Mouse (Mus musculus) heart, adult 2 months (tissue): Measurements from ENCODE around the gene Sbk3. TPM values are rescaled to one million over a fixed set of nuclear protein-coding genes. Genes with fewer than 3 reads are reported as not detected.
"Not testable (repeated sequence)": the region's sequence is repeated elsewhere in the genome, so short reads cannot be mapped to it uniquely, and the experiment has no call there.

ENCODE experiments used
- DNase-seq, 2 experiments: peaks; one replicate each; pipeline ENCODE4 v3.0.0; 2021
- H3K27ac ChIP-seq: fragments of 200-600 bp; 2 replicates; pipeline ENCODE4 v1.8.1; 2022
- H3K27me3 ChIP-seq: fragments of 200-500 bp; 2 replicates; pipeline ENCODE4 v1.6.1; 2012; ENCODE audit warnings: mild to moderate bottlenecking, low read length, inconsistent platforms, mixed read lengths; ENCODE audit not compliant: control insufficient read depth, insufficient read depth
- H3K36me3 ChIP-seq: fragments of 200-500 bp; 2 replicates; pipeline ENCODE4 v1.6.1; 2012; ENCODE audit warnings: low read length, inconsistent platforms; ENCODE audit not compliant: control insufficient read depth, insufficient read depth
- H3K4me1 ChIP-seq: fragments of 200-500 bp; 2 replicates; pipeline ENCODE4 v1.6.1; 2011; ENCODE audit warnings: low read length; ENCODE audit not compliant: control insufficient read depth, insufficient read depth
- H3K4me3 ChIP-seq: fragments of 200-600 bp; 2 replicates; pipeline ENCODE4 v1.8.1; 2022
- H3K79me2 ChIP-seq: fragments of 200-500 bp; replicated peaks from 2 replicates; pipeline ENCODE4 v1.6.1; 2012; ENCODE audit warnings: mild to moderate bottlenecking, inconsistent platforms, low read length, moderate library complexity, mixed read lengths; ENCODE audit not compliant: control insufficient read depth, insufficient read depth
- H3K9ac ChIP-seq: fragments of 200-500 bp; 2 replicates; pipeline ENCODE4 v1.6.1; 2012; ENCODE audit warnings: low read depth, mild to moderate bottlenecking, control low read depth, inconsistent platforms, low read length, mixed read lengths
- CTCF ChIP-seq: fragments of 200-600 bp; IDR thresholded peaks from 2 replicates; pipeline ENCODE4 v1.8.1; 2022; ENCODE audit warnings: antibody characterized with exemption, mild to moderate bottlenecking, moderate library complexity
- EP300 ChIP-seq: fragments of 200-500 bp; IDR thresholded peaks from 2 replicates; pipeline ENCODE4 v1.6.1; 2011; ENCODE audit warnings: low read depth, low read length, control low read depth; ENCODE audit not compliant: insufficient read depth
- POLR2A ChIP-seq: fragments of 200-500 bp; IDR thresholded peaks from 2 replicates; pipeline ENCODE4 v1.6.1; 2011; ENCODE audit warnings: mild to moderate bottlenecking, low read depth, low read length, control low read depth; ENCODE audit not compliant: insufficient read depth
- WGBS: fragments of 180-500 bp; shearing (Covaris S2); methylation state at CpG from one replicate; pipeline ENCODE4 v1.1.7; 2018; 5-methylcytosine and 5-hydroxymethylcytosine counted together
- intact Hi-C: fragments of 180-260 bp; cut with DNase I; formaldehyde crosslinking; loops from one replicate; pipeline ENCODE4 v1.15.1; 2025
- polyA plus RNA-seq: library from polyadenylated mRNA; depleted of rRNA; stranded (reverse); fragments of >200 nt; gene quantifications from 2 replicates; pipeline ENCODE4 v1.2.3, GENCODE M21; 2012
- total RNA-seq, 2 experiments: library from RNA; stranded (reverse); gene quantifications; 2 replicates each; pipeline ENCODE4 v1.2.3; 2021

Sbk3 gene
- total and polyA plus RNA-seq, 3 experiments = 39.4 to 66.1 (median 46.1) TPM

- Histone ChIP-seq H3K27me3 (no peaks in the 10 kb centered on the region), H3K36me3 (no peaks in the 10 kb centered on the region), H3K4me3 (no peak overlapping the region), H3K79me2 (no peaks in the 10 kb centered on the region), H3K4me1 (no peaks in the 10 kb centered on the region), H3K27ac (no peak overlapping the region), H3K9ac (no peak overlapping the region)
- no peak for DNase-seq
- intact Hi-C loops = no loop called here
- 95% methylated on average over 26 of the region's 26 CpGs for WGBS
- TF ChIP-seq POLR2A (no peak), CTCF (no peak), EP300 (no peak)
Measured at GRCm38 (mm10) chr7:5008229-5008628, 37.3 kb upstream of the Sbk3 start.

- intact Hi-C loops, H3K9ac ChIP-seq, DNase-seq, H3K27me3 ChIP-seq, H3K4me1 ChIP-seq, H3K27ac ChIP-seq, H3K79me2 ChIP-seq, H3K4me3 ChIP-seq, H3K36me3 ChIP-seq: not testable (repeated sequence)
- 70% methylated on average over 8 of the region's 8 CpGs for WGBS
Measured at GRCm38 (mm10) chr7:5002876-5003275, 31.9 kb upstream of the Sbk3 start.

- no peak for DNase-seq
- no peak overlapping the region for H3K4me3 ChIP-seq
- H3K79me2 ChIP-seq = no peaks in the 10 kb centered on the region
- TF ChIP-seq CTCF (peak; percentile 64), POLR2A (no peak)
- intact Hi-C loops = loop anchor here (1.0 kb wide), 1 partner anchor 47 kb away; no protein-coding TSS in a partner anchor
- 68% methylated on average over 2 of the region's 2 CpGs for WGBS
- no peak overlapping the region for H3K27ac ChIP-seq
- H3K4me1 ChIP-seq = peaks cover 5% of the 10 kb centered on the region
- no peaks in the 10 kb centered on the region for H3K27me3 ChIP-seq
- H3K9ac ChIP-seq = no peak overlapping the region
- no peaks in the 10 kb centered on the region for H3K36me3 ChIP-seq
Measured at GRCm38 (mm10) chr7:4999876-5000275, 28.9 kb upstream of the Sbk3 start.

GRCm38 (mm10) chr7:4996934-4997333 lies 26.0 kb upstream of the Sbk3 start:
- no peak for TF ChIP-seq CTCF
- no peak for TF ChIP-seq EP300
- WGBS = 46% methylated on average over 8 of the region's 8 CpGs
- peaks cover 5% of the 10 kb centered on the region for H3K4me1 ChIP-seq
- DNase-seq = no peak
- intact Hi-C loops = loop anchor here (2.0 kb wide), 2 partner anchors 16 to 54 kb away; partner anchors contain the start of gene Zfp580
- H3K4me3 ChIP-seq = no peak overlapping the region
- no peaks in the 10 kb centered on the region for H3K27me3 ChIP-seq
- no peak overlapping the region for H3K9ac ChIP-seq
- H3K36me3 ChIP-seq = no peaks in the 10 kb centered on the region
- no peak overlapping the region for H3K27ac ChIP-seq
- H3K79me2 ChIP-seq = no peaks in the 10 kb centered on the region

GRCm38 (mm10) chr7:4996003-4996895 lies 25.3 kb upstream of the Sbk3 start, which contains the start of gene Zfp579:
TSS of gene Zfp579 (minus strand) at chr7:4996158.
- peak within 1 kb of the TSS; percentile 75 for H3K27ac ChIP-seq
- intact Hi-C loops = loop anchor here (2.0 kb wide), 2 partner anchors 17 to 55 kb away; partner anchors contain the start of gene Zfp580
- no peaks in the 10 kb centered on the region for H3K36me3 ChIP-seq

GRCm38 (mm10) chr7:4995268-4996002 lies 24.5 kb upstream of the Sbk3 start:
- 7% methylated on average over 19 of the region's 19 CpGs for WGBS
- intact Hi-C loops = loop anchor here (2.0 kb wide), 2 partner anchors 17 to 55 kb away; partner anchors contain the start of gene Zfp580

More at GRCm38 (mm10) chr7:4996003-4996895, 25.3 kb upstream of the Sbk3 start, which contains the start of gene Zfp579:
- WGBS = 4% methylated on average over 20 of the region's 26 CpGs
- Histone ChIP-seq H3K79me2 (no peaks in the 10 kb centered on the region), H3K9ac (peak within 1 kb of the TSS; percentile 88), H3K4me3 (peak within 1 kb of the TSS; percentile 78), H3K27me3 (no peaks in the 10 kb centered on the region), H3K4me1 (peaks cover 5% of the 10 kb centered on the region)
- TF ChIP-seq POLR2A (peak; percentile 34; the same call in 1 of the 2 replicates), EP300 (0 out of 2 replicates have a peak, but pooled peaks have one; percentile 67), CTCF (no peak)
- DNase-seq = peak; percentile 88 to 93

More at GRCm38 (mm10) chr7:4995268-4996002, 24.5 kb upstream of the Sbk3 start:
- Histone ChIP-seq H3K4me3 (peak overlapping the region; percentile 78), H3K9ac (peak overlapping the region; percentile 88), H3K4me1 (peaks cover 5% of the 10 kb centered on the region), H3K36me3 (no peaks in the 10 kb centered on the region), H3K79me2 (no peaks in the 10 kb centered on the region), H3K27me3 (no peaks in the 10 kb centered on the region), H3K27ac (peak overlapping the region; percentile 75)
- DNase-seq = no peak
- no peak for TF ChIP-seq CTCF
- no peak; the same call in 1 of the 2 replicates for TF ChIP-seq POLR2A
- no peak for TF ChIP-seq EP300
